Mouse (Mus musculus): Measurements from ENCODE around the gene Ctbs.

GRCm38 (mm10) chr3:146442936-146443335, 6.7 kb upstream of the Ctbs start:
- TF ChIP-seq CTCF (IDR thresholded peaks at IDR 0.05; ENCODE audit: low read depth, low read length) (no peak), POLR2A (IDR thresholded peaks at IDR 0.05; ENCODE audit: extremely low read depth, insufficient read depth, low read length) (no peak)

Data from liver, adult 2 months (tissue).